Mouse (Mus musculus) gastrocnemius, postnatal 36 days (tissue): Measurements from ENCODE around the gene Coil. TPM values are rescaled to one million over a fixed set of nuclear protein-coding genes. Genes with fewer than 3 reads are reported as not detected.
"Not testable (repeated sequence)": the region's sequence is repeated elsewhere in the genome, so short reads cannot be mapped to it uniquely, and the experiment has no call there.

ENCODE experiments used
- DNase-seq, 2 experiments: peaks; one replicate each; pipeline ENCODE4 v3.0.0; 2022
- intact Hi-C: fragments of 180-260 bp; cut with DNase I; formaldehyde crosslinking; loops from one replicate; pipeline ENCODE4 v1.15.1; 2025
- total RNA-seq, 2 experiments: library from RNA; stranded (reverse); gene quantifications; 2 replicates each; pipeline ENCODE4 v1.2.3; 2021

Gene Coil
- total RNA-seq, 2 experiments from 2014 or later, result 3.3 to 3.8 TPM

DNA sequence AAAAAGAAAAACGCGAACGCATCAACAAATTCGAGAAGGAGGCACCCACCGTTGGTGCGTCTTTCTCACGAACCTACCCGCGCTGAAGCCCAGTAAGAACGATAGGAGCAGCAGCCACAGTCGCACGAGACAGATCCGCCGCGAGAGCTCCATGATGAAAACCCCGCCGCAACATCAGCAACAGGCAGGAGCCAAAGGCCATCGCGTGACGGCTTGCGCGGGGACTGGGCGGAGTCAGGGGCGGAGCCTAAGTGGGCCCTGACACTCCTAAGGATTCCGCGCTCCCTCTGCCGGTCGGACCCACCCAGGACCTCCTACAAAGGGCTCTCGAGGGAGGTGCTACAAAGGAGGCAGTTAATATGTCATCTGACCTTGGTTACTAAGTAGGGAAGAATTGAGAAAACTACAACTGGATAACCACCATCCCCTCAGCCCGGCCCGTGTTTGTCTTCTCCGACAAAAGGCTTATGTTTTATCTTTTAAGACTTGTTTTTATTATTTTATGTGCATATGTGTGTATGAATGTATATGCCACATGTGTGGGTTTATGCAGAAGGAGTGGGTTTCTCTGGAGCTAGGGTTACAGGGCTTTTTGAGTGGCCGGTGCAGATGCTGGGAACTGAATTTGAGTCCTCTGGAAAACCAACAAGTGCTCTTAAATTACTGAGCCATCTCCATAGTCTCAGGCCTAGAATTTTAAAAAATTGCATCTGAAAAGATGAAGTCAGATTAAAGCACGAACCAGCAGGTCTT is 14.7 kb upstream of the Coil start, which contains the start of gene Scpep1:
Gene Scpep1, minus strand, starts transcription at position 249 of the 753 bp plus-strand sequence.
- intact Hi-C loops, result loop anchor here (5.0 kb wide), 1 partner anchor 48 kb away; no protein-coding TSS in a partner anchor
- DNase-seq, result peak; percentile 96 to 97

- DNase-seq, result no peak
These were observed 11.2 kb upstream of the Coil start for GRCm38 (mm10) chr11:88958851-88959250.

GRCm38 (mm10) chr11:88966881-88967361 is 3.1 kb upstream of the Coil start, which contains the start of gene Elobl:
Gene Elobl, minus strand, starts transcription at chr11:88966931.
- no peak for DNase-seq
- intact Hi-C loops, result no loop called here

More at GRCm38 (mm10) chr11:88958851-88959250, 11.2 kb upstream of the Coil start:
- intact Hi-C loops, result loop anchor here (5.0 kb wide), 1 partner anchor 52 kb away; no protein-coding TSS in a partner anchor

GRCm38 (mm10) chr11:88973776-88974701 is 4.0 kb downstream of the Coil start:
- intact Hi-C loops, result loop anchor here (5.0 kb wide), 1 partner anchor 67 kb away; no protein-coding TSS in a partner anchor
- peak; percentile 86 to 88 for DNase-seq

GRCm38 (mm10) chr11:88976320-88976719 is 6.3 kb downstream of the Coil start:
- no peak for DNase-seq
- intact Hi-C loops, result no loop called here

DNA sequence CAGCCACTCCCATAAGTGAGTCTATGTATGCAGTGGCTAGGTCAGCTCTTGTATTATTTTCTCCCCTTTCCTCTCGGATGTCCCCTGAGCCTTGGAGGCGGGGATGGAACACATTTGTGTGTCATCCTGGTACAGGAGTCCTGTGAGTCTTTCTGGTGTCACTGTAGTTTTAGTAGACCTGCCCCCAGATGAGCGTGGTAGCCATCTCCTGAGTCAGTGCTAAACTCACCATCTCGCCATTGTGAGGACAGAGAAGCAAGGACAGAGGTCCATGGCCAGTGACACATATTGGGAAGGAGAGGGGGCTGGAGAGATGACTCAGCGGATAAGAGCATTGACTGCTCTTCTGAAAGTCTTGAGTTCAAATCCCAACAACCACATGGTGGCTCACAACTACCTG is 7.1 kb downstream of the Coil start:
- DNase-seq, result no peak
- intact Hi-C loops, result no loop called here

- no peak for DNase-seq
- intact Hi-C loops, result no loop called here
These were observed 11.3 kb downstream of the Coil start for GRCm38 (mm10) chr11:88981337-88981736.

DNA sequence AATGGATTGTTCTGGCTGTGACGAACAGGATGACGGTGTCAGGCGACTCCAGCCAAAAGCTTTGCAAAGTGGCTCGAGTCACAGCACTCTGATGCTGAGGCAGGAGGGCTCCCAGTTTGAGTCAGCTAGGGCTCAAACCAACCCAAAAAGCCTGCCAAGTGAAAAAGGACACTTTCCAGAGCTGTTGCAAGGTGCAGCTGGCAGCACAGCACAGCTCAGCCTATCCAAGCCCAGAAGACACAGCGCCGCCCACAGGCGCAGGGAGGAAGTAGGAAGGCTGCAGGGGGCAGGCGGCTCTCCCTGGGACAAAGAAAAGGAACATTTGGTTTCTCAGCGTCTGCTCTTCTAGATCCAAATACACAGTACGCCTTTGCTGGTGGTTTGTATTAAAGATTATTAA is 16.6 kb downstream of the Coil start:
- no peak for DNase-seq
- intact Hi-C loops, result no loop called here

DNA sequence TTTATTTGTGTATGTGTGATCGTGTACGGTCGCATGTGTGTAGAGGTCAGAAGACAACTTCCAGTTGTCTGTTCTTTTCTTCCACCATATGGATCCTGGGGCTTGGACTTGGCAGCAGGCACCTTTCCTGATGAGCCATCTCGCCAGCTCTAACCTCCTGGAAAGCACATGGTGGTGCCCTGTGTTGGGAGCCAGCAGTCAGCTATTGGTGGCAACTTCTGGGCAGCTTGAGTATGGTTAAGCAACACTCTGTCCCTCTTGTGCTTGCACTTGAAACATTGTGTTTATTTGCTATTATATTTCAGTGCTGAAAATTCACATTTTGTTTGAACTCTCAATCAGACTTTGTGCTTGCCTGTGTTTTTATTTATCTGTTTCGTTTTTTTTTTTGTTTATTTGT is 18.9 kb downstream of the Coil start:
- intact Hi-C loops, result no loop called here
- no peak for DNase-seq

- DNase-seq, result no peak
- intact Hi-C loops, result no loop called here
These were observed 19.5 kb downstream of the Coil start for GRCm38 (mm10) chr11:88989530-88989929.

GRCm38 (mm10) chr11:88993186-88993585 is 23.1 kb downstream of the Coil start:
- intact Hi-C loops, result loop anchor here (2.0 kb wide), 1 partner anchor 46 kb away; no protein-coding TSS in a partner anchor
- no peak for DNase-seq

- peak in 1 of 2 experiments; percentile 34 for DNase-seq
- intact Hi-C loops, result loop anchor here (2.0 kb wide), 1 partner anchor 45 kb away; no protein-coding TSS in a partner anchor
These were observed 23.6 kb downstream of the Coil start for GRCm38 (mm10) chr11:88993625-88994024.

DNA sequence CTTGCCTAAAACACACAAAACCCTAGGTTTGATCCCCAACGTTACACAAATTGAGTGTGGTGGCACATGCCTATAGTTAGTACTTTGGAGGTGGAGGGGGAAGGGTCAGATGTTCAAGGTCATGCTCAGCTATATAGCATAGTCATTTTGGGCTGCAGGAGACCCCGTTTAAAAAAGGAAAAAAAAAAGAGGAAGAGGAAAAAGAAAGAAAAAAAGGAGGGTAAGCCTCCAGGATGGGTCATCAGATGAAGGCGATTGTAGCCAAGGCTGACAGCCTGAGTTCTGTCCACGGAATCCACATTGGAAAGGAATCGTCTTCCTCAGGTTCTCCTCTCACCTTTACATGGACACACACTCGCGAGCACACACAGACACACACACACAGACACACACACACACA is 24.4 kb downstream of the Coil start:
- intact Hi-C loops, result no loop called here
- DNase-seq, result no peak

GRCm38 (mm10) chr11:88995616-88996015 is 25.6 kb downstream of the Coil start:
- intact Hi-C loops, result no loop called here
- DNase-seq, result no peak

DNA sequence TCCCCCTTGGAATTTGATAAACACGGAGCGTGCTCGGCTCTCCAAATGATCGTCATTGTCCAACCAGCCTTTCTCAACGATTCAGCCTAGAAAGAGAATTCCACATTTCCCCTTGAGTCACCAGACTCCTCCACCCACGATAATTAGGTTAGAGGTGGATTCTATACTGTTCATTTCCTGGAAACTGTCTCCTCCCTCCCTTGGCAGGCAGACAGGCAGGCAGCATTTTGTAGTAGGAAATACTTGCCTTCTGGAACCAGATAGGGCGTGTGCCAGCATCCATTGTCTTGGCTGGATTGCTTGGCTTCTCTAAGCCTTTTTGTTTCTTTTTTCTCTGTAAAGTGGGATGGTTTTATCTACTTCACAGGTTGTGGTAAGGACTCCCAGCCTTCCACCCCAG is 26.4 kb downstream of the Coil start:
- DNase-seq, result no peak
- intact Hi-C loops, result no loop called here

GRCm38 (mm10) chr11:88997343-88997742 is 27.3 kb downstream of the Coil start:
- DNase-seq, intact Hi-C loops: not testable (repeated sequence)

DNA sequence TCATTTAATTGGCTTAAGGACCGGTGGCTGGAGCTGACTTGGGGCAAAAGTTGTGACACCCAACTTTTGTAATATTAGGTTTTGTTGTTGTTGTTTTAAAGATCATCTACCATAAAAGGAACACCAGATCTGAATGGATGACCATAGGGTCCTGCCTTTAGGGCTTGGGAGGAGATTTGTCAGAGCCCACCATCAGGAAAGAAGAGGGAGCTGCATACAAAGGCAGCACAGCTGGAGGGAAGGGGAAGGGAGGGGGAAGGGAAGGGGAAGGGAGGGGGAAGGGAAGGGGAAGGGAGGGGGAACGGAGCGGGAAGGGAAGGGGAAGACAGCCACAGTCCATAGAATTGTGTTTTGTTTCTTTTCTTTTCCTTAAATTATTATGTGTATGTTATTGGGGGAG is 28.4 kb downstream of the Coil start:
- DNase-seq, result no peak
- intact Hi-C loops, result no loop called here

DNA sequence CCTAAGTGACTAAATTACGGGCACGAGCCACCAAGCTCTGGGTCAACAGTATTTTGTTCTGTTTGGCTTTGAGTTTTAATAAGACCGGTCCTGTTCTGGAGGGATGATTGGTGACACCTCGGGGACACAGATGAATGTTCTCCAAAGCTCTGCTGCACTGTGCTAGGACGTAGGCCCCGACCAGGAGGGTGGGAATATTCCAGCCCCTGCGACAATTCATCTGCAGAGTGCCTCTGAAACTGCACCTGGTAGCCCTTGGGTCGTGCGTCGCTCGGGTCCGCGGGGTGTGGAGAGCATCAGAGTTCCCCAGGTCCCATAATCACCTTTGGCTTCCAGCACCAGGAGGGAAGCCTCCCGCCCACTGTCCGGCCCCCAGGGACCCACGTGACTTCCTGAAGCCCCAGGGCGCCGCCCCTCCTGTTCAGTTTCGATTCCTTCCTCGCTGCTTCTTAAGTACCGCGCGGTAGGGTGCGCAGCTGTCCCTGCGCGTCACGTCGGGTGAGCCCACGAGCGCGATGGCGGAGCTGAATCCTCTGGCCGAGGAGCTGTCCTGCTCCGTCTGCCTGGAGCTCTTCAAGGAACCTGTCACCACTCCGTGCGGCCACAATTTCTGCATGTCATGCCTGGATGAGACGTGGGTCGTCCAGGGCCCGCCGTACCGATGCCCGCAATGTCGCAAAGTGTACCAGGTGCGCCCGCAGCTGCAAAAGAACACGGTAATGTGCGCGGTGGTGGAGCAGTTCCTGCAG is 29.1 kb downstream of the Coil start, which contains the start of gene Trim25:
Gene Trim25, plus strand, starts transcription at position 403 of the 749 bp plus-strand sequence.
- intact Hi-C loops, result no loop called here
- peak; percentile 91 for DNase-seq

GRCm38 (mm10) chr11:88999723-89000526 is 29.9 kb downstream of the Coil start:
- no peak for DNase-seq
- intact Hi-C loops, result no loop called here
